Mouse (Mus musculus) T-helper 2 cell (primary cell): ENCODE data around the gene Foxd1.

Source experiments
- in situ Hi-C: fragments of 300-600 bp; cut with MboI, MseI; formaldehyde crosslinking; loops from one replicate; pipeline ENCODE4 v1.15.1; 2025; ENCODE audit warnings: high pct_unique_total_duplicates

Gene Foxd1

GRCm38 (mm10) chr13:98382751-98383150 is 28.7 kb downstream of the Foxd1 start:
- in situ Hi-C loops = loop anchor here (25.0 kb wide), 1 partner anchor 305 kb away; the partner anchor contains the start of gene Tmem171

DNA sequence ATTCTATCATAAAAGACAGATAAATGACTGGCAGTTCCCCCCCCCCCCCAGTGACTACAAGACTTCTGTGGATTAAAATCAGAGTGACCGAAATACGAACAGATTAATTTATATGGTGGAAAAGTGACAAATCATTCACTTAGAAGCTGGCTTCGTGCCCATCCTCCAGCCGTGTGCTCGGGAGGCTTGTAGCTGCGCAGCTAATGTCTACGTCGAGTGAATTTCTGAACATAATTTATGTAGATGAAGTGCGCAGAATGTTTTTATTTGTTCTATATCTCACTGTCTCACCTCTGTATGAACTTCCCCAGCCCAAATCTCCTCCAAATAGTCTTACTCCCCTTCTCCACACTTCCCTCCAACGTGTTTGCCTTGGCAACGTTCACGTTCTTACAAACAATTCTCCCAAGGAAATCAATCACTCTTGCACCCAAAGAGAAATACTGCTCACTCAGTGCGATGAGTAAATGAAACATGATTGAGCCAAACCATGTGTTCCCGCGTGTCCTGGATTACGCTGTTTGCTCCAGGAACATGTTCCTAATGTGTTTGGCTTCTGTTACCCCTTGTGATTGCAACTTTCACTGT is 30.0 kb downstream of the Foxd1 start:
- in situ Hi-C loops = loop anchor here (25.0 kb wide), 1 partner anchor 303 kb away; the partner anchor contains the start of gene Tmem171

- in situ Hi-C loops = loop anchor here (25.0 kb wide), 1 partner anchor 301 kb away; the partner anchor contains the start of gene Tmem171
Measured at GRCm38 (mm10) chr13:98385877-98386276, 31.8 kb downstream of the Foxd1 start.

DNA sequence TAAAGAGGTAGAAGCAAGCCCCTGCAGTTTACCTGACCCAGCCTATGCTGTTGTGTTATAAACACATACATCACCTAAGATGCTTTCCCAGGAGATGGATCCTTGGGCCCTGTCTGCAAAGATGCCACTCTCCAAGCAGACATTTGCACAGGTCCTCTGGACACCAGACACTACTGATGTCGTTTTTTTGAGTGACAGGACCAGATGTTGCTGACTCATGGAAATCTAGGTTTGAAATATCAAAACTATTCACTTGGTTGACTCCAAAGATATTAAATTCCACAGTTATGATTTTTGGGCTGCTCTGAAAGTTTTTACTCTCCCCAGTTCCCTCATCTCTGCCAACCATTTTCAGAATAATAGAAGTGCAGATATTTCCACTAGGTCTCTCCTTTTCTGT is 35.0 kb downstream of the Foxd1 start:
- in situ Hi-C loops = loop anchor here (25.0 kb wide), 1 partner anchor 298 kb away; the partner anchor contains the start of gene Tmem171

DNA sequence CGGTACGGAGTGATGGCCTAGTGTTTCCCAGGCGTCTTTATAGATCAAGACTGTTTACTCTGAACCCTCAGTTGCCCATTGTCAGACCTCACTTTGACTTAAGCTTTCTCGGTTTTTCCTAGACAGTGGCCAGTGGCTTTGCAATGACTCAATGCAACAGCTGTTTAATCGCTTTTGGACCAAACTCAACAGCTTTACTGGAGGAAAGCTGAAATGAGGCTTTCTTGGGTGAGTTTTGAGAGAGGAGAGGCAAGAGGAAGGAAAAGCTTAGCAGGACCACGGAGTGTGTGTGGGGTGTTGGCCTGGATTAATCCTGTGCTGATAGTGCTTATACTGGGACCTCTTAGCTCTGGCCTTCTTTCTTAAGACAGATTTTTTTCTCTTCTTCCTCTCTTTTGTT is 36.3 kb downstream of the Foxd1 start:
- in situ Hi-C loops = loop anchor here (10.0 to 25.0 kb wide), 2 partner anchors 297 to 1096 kb away; partner anchors contain the start of gene Tmem171

GRCm38 (mm10) chr13:98390771-98391634 is 37.0 kb downstream of the Foxd1 start:
- in situ Hi-C loops = loop anchor here (10.0 to 25.0 kb wide), 2 partner anchors 296 to 1096 kb away; partner anchors contain the start of gene Tmem171

- in situ Hi-C loops = loop anchor here (10.0 to 25.0 kb wide), 2 partner anchors 296 to 1097 kb away; partner anchors contain the start of gene Tmem171
Measured at GRCm38 (mm10) chr13:98391635-98391990, 37.6 kb downstream of the Foxd1 start.

DNA sequence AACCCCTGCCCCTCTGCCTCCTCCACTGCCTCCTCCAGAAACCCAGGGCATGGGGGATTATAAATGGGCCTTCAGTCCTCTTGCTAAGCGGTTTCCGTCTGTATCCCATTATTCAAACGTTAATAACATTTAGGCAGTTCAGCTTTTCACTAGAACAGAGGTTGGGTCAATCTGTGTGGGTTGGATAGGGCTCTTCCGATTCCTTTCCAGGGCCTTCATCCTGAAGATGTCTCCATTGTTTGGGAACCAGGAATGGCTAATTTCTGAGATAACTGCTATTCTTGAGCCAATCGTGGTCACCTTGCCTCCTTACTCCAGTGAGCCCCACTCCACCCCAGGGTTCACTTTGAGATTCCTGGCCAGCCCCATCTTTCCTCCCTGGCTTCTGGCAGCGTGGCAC is 38.0 kb downstream of the Foxd1 start:
- in situ Hi-C loops = loop anchor here (10.0 to 25.0 kb wide), 2 partner anchors 295 to 1097 kb away; partner anchors contain the start of gene Tmem171

DNA sequence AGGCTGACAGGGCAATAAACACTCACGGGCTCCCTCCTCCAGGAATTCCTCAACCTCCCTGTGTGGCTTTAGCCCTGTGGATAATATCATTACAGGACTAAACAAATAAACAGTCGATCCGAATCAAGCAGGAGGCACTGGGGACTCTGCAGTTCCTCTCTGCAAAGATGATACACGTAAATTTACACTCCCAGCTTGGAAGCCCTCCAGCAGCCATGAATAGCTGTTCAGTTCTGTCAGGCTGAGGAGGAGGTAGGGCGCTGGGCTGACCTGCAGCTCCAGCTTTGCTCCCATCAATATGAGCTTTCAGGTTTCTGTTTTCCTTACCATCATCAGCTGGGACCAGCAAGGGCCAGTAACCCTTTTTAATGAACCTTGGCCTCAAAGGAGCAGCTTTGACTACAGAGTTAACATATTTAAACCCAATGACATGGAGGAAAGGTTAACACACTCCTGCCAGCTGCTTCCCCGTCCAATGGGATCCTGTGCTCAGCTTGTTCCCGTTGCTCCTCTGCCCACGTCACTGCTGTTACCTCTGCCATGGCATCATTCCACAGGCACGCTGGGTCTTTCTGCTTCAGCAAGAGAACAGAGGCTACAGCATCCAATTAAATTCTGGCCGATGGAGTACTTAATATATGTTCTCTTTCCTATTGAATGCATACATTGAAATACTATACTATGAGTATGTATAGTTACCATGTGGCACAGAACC is 39.5 kb downstream of the Foxd1 start:
- in situ Hi-C loops = loop anchor here (10.0 to 25.0 kb wide), 2 partner anchors 294 to 1099 kb away; partner anchors contain the start of gene Tmem171
